Mouse (Mus musculus) testis, adult 2 months (tissue): ENCODE results near the gene Hist1h3g. TPM values are rescaled to one million over a fixed set of nuclear protein-coding genes. Genes with fewer than 3 reads are reported as not detected.

ENCODE experiments used
- H3K27ac ChIP-seq: fragments of 200-500 bp; 2 replicates; pipeline ENCODE4 v1.5.1; 2012; ENCODE audit warnings: low read depth, low read length; ENCODE audit not compliant: control insufficient read depth, insufficient read depth
- H3K27me3 ChIP-seq: fragments of 200-500 bp; 2 replicates; pipeline ENCODE4 v1.6.1; 2012; ENCODE audit warnings: mild to moderate bottlenecking, low read length, moderate library complexity; ENCODE audit not compliant: control insufficient read depth, insufficient read depth
- H3K36me3 ChIP-seq: fragments of 200-500 bp; 2 replicates; pipeline ENCODE4 v1.6.1; 2012; ENCODE audit warnings: mild to moderate bottlenecking, low read length; ENCODE audit not compliant: control insufficient read depth, insufficient read depth
- H3K4me1 ChIP-seq: fragments of 200-500 bp; 2 replicates; pipeline ENCODE4 v1.6.1; 2012; ENCODE audit warnings: low read length; ENCODE audit not compliant: control insufficient read depth, insufficient read depth
- H3K4me3 ChIP-seq: fragments of 200-500 bp; 2 replicates; pipeline ENCODE4 v1.5.1; 2012; ENCODE audit warnings: low read depth, mild to moderate bottlenecking, low read length, moderate library complexity, mixed read lengths; ENCODE audit not compliant: control insufficient read depth
- CTCF ChIP-seq: fragments of 200-500 bp; IDR thresholded peaks from 2 replicates; pipeline ENCODE4 v1.5.1; 2012; ENCODE audit warnings: low read depth, mild to moderate bottlenecking, inconsistent platforms, low read length, moderate library complexity; ENCODE audit not compliant: control insufficient read depth, insufficient read depth, insufficient replicate concordance
- POLR2A ChIP-seq: fragments of 200-500 bp; IDR thresholded peaks from 2 replicates; pipeline ENCODE4 v1.6.1; 2012; ENCODE audit warnings: low read depth, mild to moderate bottlenecking, inconsistent platforms, low read length, moderate library complexity; ENCODE audit not compliant: control insufficient read depth
- polyA plus RNA-seq: library from polyadenylated mRNA; depleted of rRNA; stranded (reverse); fragments of >200 nt; gene quantifications from 2 replicates; pipeline ENCODE4 v1.2.3, GENCODE M21; 2012; rRNA removed

Hist1h3g gene
- polyA plus RNA-seq, 1 experiment, result 1.3 TPM

GRCm38 (mm10) chr13:23582219-23583056 lies 47.2 kb downstream of the Hist1h3g start:
- Histone ChIP-seq H3K27me3 (no peaks in the 10 kb centered on the region), H3K36me3 (no peaks in the 10 kb centered on the region), H3K4me3 (no peak overlapping the region), H3K4me1 (peaks cover 8% of the 10 kb centered on the region; the same call in 1 of the 2 replicates), H3K27ac (no peak overlapping the region)
- TF ChIP-seq POLR2A, result no peak
- no peak for TF ChIP-seq CTCF

GRCm38 (mm10) chr13:23583387-23584068 lies 48.3 kb downstream of the Hist1h3g start:
- no peak for TF ChIP-seq POLR2A
- no peak for TF ChIP-seq CTCF
- Histone ChIP-seq H3K27ac (no peak overlapping the region), H3K4me1 (peaks cover 8% of the 10 kb centered on the region; the same call in 1 of the 2 replicates), H3K4me3 (no peak overlapping the region), H3K36me3 (no peaks in the 10 kb centered on the region), H3K27me3 (no peaks in the 10 kb centered on the region)

GRCm38 (mm10) chr13:23584331-23584730 lies 49.1 kb downstream of the Hist1h3g start:
- Histone ChIP-seq H3K36me3 (no peaks in the 10 kb centered on the region), H3K4me3 (no peak overlapping the region), H3K27ac (no peak overlapping the region), H3K4me1 (peaks cover 8% of the 10 kb centered on the region; the same call in 1 of the 2 replicates), H3K27me3 (no peaks in the 10 kb centered on the region)
- TF ChIP-seq POLR2A, result no peak
- TF ChIP-seq CTCF, result no peak

- Histone ChIP-seq H3K4me1 (peaks cover 8% of the 10 kb centered on the region; the same call in 1 of the 2 replicates), H3K27me3 (no peaks in the 10 kb centered on the region), H3K36me3 (no peaks in the 10 kb centered on the region), H3K27ac (peak overlapping the region; percentile 84), H3K4me3 (peak overlapping the region; percentile 79)
- TF ChIP-seq POLR2A (no peak), CTCF (no peak)
Measured at GRCm38 (mm10) chr13:23585029-23585441, 49.8 kb downstream of the Hist1h3g start.

Other genes starting within 250 kb of the Hist1h3g start
- gene Zfp322a, start 166.2 kb upstream of the Hist1h3g start, polyA plus RNA-seq, result 1.1 and 1.8 TPM in 2 replicates
- gene Abt1, start 111.6 kb upstream of the Hist1h3g start, polyA plus RNA-seq, result 2.0 TPM in 2 replicates
- 0.05 and 0.26 TPM in 2 replicates for gene Btn1a1, start 69.5 kb upstream of the Hist1h3g start, polyA plus RNA-seq
- gene Btn2a2, start 46.6 kb upstream of the Hist1h3g start, polyA plus RNA-seq, result 0.08 and 0.21 TPM in 2 replicates
- gene Hist1h4h, start 4.4 kb upstream of the Hist1h3g start, polyA plus RNA-seq, result 13.2 and 17.1 TPM in 2 replicates
- 4.4 and 4.5 TPM in 2 replicates for gene Hist1h2af, start 1.5 kb upstream of the Hist1h3g start, polyA plus RNA-seq
- gene Hist1h2bh, start 8.0 kb downstream of the Hist1h3g start, polyA plus RNA-seq, result 0.07 and 0.13 TPM in 2 replicates
- 1.3 and 1.4 TPM in 2 replicates for gene Hist1h3f, start 8.6 kb downstream of the Hist1h3g start, polyA plus RNA-seq
- gene Hist1h4f, start 16.2 kb downstream of the Hist1h3g start, polyA plus RNA-seq, result 2.1 and 3.7 TPM in 2 replicates
- 0.02 and 0.04 TPM in 2 replicates for gene Hist1h1d, start 17.8 kb downstream of the Hist1h3g start, polyA plus RNA-seq
- 2.8 and 3.2 TPM in 2 replicates for gene Hist1h3e, start 26.9 kb downstream of the Hist1h3g start, polyA plus RNA-seq
- 0.34 and 0.36 TPM in 2 replicates for gene Hist1h2ae, start 35.8 kb downstream of the Hist1h3g start, polyA plus RNA-seq
- 6.8 and 7.8 TPM in 2 replicates for gene Hist1h2bg, start 36.0 kb downstream of the Hist1h3g start, polyA plus RNA-seq
- 0.98 and 2.9 TPM in 2 replicates for gene Hist1h2bf, start 38.8 kb downstream of the Hist1h3g start, polyA plus RNA-seq
- 0.90 and 1.0 TPM in 2 replicates for gene Hist1h2ad, start 39.0 kb downstream of the Hist1h3g start, polyA plus RNA-seq
- 0.98 and 1.1 TPM in 2 replicates for gene Hist1h3d, start 40.3 kb downstream of the Hist1h3g start, polyA plus RNA-seq
- 2.7 and 2.9 TPM in 2 replicates for gene Hist1h4d, start 46.2 kb downstream of the Hist1h3g start, polyA plus RNA-seq
- gene Hist1h2be, start 85.7 kb downstream of the Hist1h3g start, polyA plus RNA-seq, result 0.42 and 0.58 TPM in 2 replicates
- 0.35 and 0.41 TPM in 2 replicates for gene Hist1h1e, start 87.1 kb downstream of the Hist1h3g start, polyA plus RNA-seq
- 0.20 and 0.26 TPM in 2 replicates for gene Hist1h2ac, start 148.5 kb downstream of the Hist1h3g start, polyA plus RNA-seq
- gene Hist1h2bc, start 148.8 kb downstream of the Hist1h3g start, polyA plus RNA-seq, result 17.8 and 19.0 TPM in 2 replicates
- gene Hist1h1t, start 160.4 kb downstream of the Hist1h3g start, polyA plus RNA-seq, result 22.2 and 24.8 TPM in 2 replicates
- gene Hist1h4c, start 163.0 kb downstream of the Hist1h3g start, polyA plus RNA-seq, result 20.1 and 20.6 TPM in 2 replicates
- 5.2 and 6.1 TPM in 2 replicates for gene Hfe, start 175.4 kb downstream of the Hist1h3g start, polyA plus RNA-seq
- 5.4 and 6.9 TPM in 2 replicates for gene Hist1h1c, start 203.4 kb downstream of the Hist1h3g start, polyA plus RNA-seq
- 2.3 TPM in 2 replicates for gene Hist1h3c, start 210.2 kb downstream of the Hist1h3g start, polyA plus RNA-seq
- gene Hist1h2bb, start 211.3 kb downstream of the Hist1h3g start, polyA plus RNA-seq, result 3.9 and 7.0 TPM in 2 replicates
- gene Hist1h2ab, start 215.7 kb downstream of the Hist1h3g start, polyA plus RNA-seq, result 4.4 and 6.2 TPM in 2 replicates
- gene Hist1h3b, start 216.8 kb downstream of the Hist1h3g start, polyA plus RNA-seq, result 4.2 and 4.7 TPM in 2 replicates
- gene Hist1h4b, start 221.6 kb downstream of the Hist1h3g start, polyA plus RNA-seq, result 2.4 and 2.5 TPM in 2 replicates
- gene Hist1h4a, start 225.8 kb downstream of the Hist1h3g start, polyA plus RNA-seq, result 83.8 and 94.1 TPM in 2 replicates
- 29.4 and 33.4 TPM in 2 replicates for gene Hist1h3a, start 227.0 kb downstream of the Hist1h3g start, polyA plus RNA-seq
- gene Hist1h1a, start 228.2 kb downstream of the Hist1h3g start, polyA plus RNA-seq, result 2.9 and 4.3 TPM in 2 replicates
- 2.1 and 2.5 TPM in 2 replicates for gene Trim38, start 234.5 kb downstream of the Hist1h3g start, polyA plus RNA-seq